Mouse (Mus musculus) kidney, adult 9 months (tissue): ENCODE results near the gene Nxn.
A peak's percentile ranks its signal among the peaks of the same experiment; 100 is the strongest.

Experiments
- DNase-seq: peaks from one replicate; pipeline ENCODE4 v3.0.0; 2022

Nxn gene

GRCm38 (mm10) chr11:76398798-76399586, at the start of gene Nxn:
TSS of gene Nxn (minus strand) at chr11:76399140.
- peak; percentile 93 for DNase-seq

- DNase-seq: no peak
Observed at GRCm38 (mm10) chr11:76446251-76446650, 47.3 kb upstream of the Nxn start.

GRCm38 (mm10) chr11:76445459-76445858, 46.5 kb upstream of the Nxn start:
- DNase-seq: no peak

GRCm38 (mm10) chr11:76439666-76440065, 40.7 kb upstream of the Nxn start:
- DNase-seq: no peak

- DNase-seq: peak; percentile 46
Observed at GRCm38 (mm10) chr11:76436864-76437437, 38.0 kb upstream of the Nxn start.

- no peak for DNase-seq
Observed at GRCm38 (mm10) chr11:76436009-76436408, 37.1 kb upstream of the Nxn start.

- no peak for DNase-seq
Observed at GRCm38 (mm10) chr11:76429966-76430631, 31.2 kb upstream of the Nxn start.

- DNase-seq: no peak
Observed at GRCm38 (mm10) chr11:76429556-76429955, 30.6 kb upstream of the Nxn start.

GRCm38 (mm10) chr11:76429046-76429445, 30.1 kb upstream of the Nxn start:
- no peak for DNase-seq

- no peak for DNase-seq
Observed at GRCm38 (mm10) chr11:76427781-76428180, 28.8 kb upstream of the Nxn start.

- DNase-seq: no peak
Observed at GRCm38 (mm10) chr11:76425749-76426148, 26.8 kb upstream of the Nxn start.

- DNase-seq: peak; percentile 39
Observed at GRCm38 (mm10) chr11:76420896-76421295, 22.0 kb upstream of the Nxn start.

- DNase-seq: no peak
Observed at GRCm38 (mm10) chr11:76419179-76419578, 20.2 kb upstream of the Nxn start.

- no peak for DNase-seq
Observed at GRCm38 (mm10) chr11:76418423-76418822, 19.5 kb upstream of the Nxn start.

GRCm38 (mm10) chr11:76415985-76416384, 17.0 kb upstream of the Nxn start:
- no peak for DNase-seq

GRCm38 (mm10) chr11:76415001-76415400, 16.1 kb upstream of the Nxn start:
- no peak for DNase-seq

GRCm38 (mm10) chr11:76413202-76413601, 14.3 kb upstream of the Nxn start:
- no peak for DNase-seq

- peak; percentile 42 for DNase-seq
Observed at GRCm38 (mm10) chr11:76410826-76411225, 11.9 kb upstream of the Nxn start.

GRCm38 (mm10) chr11:76406702-76407583, 8.0 kb upstream of the Nxn start, which contains the start of gene Timm22:
TSS of gene Timm22 (plus strand) at chr11:76406952.
- DNase-seq: peak; percentile 99

- DNase-seq: no peak
Observed at GRCm38 (mm10) chr11:76405626-76406264, 6.8 kb upstream of the Nxn start.

- DNase-seq: no peak
Observed at GRCm38 (mm10) chr11:76405113-76405512, 6.2 kb upstream of the Nxn start.

GRCm38 (mm10) chr11:76401398-76401797, 2.5 kb upstream of the Nxn start:
- DNase-seq: no peak
